Mouse (Mus musculus): Measurements from ENCODE around the gene Clasp1. TPM values are rescaled to one million over a fixed set of nuclear protein-coding genes. Genes with fewer than 3 reads are reported as not detected.

The Clasp1 gene
- polyA plus RNA-seq, 1 experiment = 37.9 TPM

DNA sequence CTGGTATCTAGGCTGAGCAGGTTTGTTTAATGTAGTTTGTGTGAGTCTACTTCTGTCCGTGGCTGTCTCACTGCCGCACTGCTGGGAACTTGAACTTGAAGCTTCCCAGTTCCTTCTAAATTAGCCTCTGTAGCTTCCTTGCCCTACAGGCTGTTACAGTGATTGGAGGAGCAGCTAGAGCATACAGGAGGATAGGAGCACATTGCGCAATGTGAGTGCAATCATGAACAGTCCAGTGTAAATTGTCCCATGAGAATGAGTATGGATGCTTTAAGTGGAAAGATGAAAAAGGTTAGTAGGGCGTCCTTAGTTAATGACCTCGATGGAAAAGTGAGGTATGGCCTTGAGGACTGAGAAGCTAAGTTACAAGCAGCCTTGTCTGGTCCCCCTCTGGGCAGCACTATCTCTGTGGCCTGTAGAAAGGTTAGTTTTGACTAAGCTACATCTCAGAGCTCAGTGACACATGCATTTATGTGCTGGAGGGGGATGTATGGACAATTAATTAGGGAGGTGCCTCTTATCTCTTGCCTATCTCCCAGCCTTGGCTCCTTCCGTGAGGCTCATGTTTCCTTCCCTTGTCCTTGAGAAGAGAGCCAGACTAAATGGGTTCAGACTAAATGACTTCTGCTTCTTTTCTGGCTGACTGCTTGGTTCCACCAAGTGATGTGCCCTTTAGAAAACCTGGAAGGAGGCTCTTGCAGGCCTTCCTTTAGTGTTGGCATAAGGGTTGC, 39.7 kb downstream of the Clasp1 start:
- TF ChIP-seq GATA1 (IDR thresholded peaks at IDR 0.05; ENCODE audit: low read length) = no peak

DNA sequence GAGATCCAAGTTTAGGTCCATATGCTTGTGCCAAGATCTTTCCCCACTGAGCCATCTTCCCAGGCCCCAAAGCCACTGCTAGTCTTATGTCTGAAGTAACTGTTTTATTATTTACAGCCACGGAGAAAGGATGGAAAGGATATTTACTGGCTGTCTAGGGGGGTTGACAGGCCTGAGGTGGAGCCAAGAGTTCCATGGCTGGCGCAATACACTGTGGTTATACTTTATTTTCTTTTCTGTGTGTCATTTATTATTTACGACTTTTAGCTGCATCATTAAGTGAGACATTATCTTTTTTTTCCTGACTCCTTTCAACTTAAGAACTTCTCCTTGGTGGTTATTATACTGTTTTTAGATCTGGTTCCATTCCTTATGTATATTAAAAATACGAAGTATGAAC, 42.7 kb downstream of the Clasp1 start:
- no peak for TF ChIP-seq GATA1 (IDR thresholded peaks at IDR 0.05; ENCODE audit: low read length)

- TF ChIP-seq GATA1 (IDR thresholded peaks at IDR 0.05; ENCODE audit: low read length) = no peak
These were observed 46.2 kb downstream of the Clasp1 start for GRCm38 (mm10) chr1:118435001-118435473.

- TF ChIP-seq GATA1 (IDR thresholded peaks at IDR 0.05; ENCODE audit: low read length) = no peak
These were observed 49.0 kb downstream of the Clasp1 start for GRCm38 (mm10) chr1:118437856-118438255.

DNA sequence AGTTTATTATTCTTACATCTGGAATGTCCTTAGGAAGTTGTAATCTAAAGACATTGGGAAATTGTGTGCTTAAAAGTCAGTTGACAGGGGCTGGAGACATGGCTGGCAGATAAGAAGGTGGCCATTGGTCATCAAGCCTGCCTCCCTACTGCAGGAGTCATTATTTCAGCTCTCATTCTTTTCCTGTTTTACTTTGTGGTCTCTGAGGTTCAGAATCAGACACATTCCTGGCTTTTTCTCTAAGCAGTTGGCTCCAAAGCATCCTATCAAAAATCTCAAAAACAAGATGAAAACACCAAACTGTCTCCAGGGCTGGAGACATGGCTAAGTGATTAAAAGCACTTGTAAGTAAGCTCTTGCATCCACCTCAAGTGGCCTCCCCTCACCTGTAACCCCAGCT, 49.5 kb downstream of the Clasp1 start:
- no peak for TF ChIP-seq GATA1 (IDR thresholded peaks at IDR 0.05; ENCODE audit: low read length)

DNA sequence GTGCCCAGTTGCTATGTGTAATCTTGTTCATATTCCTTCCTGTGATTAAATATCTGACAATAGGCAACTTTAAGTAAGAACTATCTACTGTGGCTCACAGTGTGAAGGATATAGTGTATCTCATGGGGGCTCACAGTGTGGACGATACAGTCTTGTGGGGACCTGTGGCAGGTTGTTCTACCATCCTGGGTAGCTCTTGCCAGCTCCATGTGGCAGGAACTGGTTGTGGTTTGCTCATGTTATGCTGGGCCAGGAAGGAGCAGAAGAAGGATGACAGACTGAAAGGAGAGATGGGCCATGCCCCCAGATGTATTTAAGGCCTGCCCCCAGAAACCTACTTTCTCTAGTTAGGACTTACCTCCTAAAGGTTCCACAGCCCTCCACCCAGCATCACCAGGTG, 51.7 kb downstream of the Clasp1 start:
- no peak for TF ChIP-seq GATA1 (IDR thresholded peaks at IDR 0.05; ENCODE audit: low read length)

DNA sequence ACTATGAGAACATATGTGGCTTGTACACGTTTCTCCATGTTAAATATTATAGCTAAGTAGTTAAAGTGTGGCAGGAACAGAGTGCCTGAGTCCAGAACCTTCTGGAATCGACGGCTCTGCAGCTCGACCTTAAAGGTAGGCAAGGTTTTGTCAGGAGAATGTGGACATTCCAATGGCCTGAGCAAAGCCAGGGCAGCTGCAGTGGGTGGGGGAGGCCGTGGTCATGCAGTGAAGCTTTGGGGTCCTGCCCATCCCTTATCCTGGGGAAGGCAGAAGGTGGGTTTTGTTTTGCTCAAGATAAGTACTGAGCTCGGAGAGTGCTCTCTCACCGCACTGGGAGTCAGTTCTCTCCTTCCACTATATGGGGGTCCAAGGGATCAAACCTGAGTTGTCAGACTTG, 55.6 kb downstream of the Clasp1 start:
- no peak for TF ChIP-seq GATA1 (IDR thresholded peaks at IDR 0.05; ENCODE audit: low read length)

DNA sequence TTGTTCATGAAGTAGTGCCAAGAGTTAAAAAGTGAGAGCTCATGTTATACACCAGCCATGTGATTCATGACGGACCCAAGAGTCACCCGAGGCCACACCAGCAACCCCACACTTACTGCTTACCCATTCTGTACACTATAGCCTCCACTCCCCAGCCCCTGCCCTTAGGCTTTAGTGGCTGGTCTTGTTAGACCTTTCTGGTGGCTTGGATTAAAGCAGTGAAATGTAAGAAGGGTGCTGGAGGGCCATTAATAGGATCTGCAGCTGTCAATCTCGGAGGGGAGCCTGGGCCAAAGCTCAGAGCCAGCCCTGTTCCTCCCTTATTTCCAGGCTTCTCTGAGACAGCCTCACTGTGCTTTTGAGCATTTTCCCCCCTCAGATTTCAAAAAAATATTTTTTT, 56.1 kb downstream of the Clasp1 start:
- no peak for TF ChIP-seq GATA1 (IDR thresholded peaks at IDR 0.05; ENCODE audit: low read length)

- no peak for TF ChIP-seq GATA1 (IDR thresholded peaks at IDR 0.05; ENCODE audit: low read length)
These were observed 56.6 kb downstream of the Clasp1 start for GRCm38 (mm10) chr1:118445441-118445840.

DNA sequence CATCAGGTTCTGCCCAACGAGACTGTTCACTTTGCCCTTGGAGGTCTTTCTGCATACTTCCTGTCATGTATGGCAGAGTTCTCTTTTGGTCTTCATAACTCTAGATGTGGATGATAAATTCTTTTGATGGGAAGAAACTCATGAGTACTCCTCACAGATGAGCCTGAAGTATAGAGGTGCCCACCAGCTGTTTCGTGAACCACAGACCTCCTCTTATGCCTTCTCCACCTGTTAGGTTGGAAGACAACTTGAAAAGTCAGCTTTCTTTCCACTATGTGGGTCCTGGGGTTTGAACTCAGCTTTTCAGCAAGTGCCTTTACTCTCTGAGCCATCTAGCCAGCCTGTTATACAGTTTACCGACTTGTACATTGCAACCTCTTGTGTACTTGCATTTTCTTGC, 57.1 kb downstream of the Clasp1 start:
- no peak for TF ChIP-seq GATA1 (IDR thresholded peaks at IDR 0.05; ENCODE audit: low read length)

- no peak for TF ChIP-seq GATA1 (IDR thresholded peaks at IDR 0.05; ENCODE audit: low read length)
These were observed 58.3 kb downstream of the Clasp1 start for GRCm38 (mm10) chr1:118447131-118447530.

DNA sequence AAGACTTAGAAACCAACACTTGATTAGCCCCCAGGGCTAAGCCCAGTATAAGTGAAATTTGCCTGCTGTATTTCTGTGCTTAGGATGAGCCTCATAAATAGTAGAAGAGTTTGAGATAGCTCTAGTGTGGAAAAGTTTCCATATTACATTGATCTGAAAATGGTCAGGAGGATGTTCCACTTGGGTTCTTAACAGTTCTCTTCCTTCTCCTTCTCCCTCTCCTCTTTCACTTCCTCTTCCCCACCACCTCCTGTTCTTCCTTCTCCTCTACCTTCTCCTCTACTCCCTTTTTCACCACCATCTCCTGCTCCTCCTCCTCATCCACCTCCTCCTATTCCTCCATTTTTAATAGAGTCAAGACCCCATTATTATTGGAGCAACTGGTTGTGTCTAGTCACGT, 59.4 kb downstream of the Clasp1 start:
- no peak for TF ChIP-seq GATA1 (IDR thresholded peaks at IDR 0.05; ENCODE audit: low read length)

- no peak for TF ChIP-seq GATA1 (IDR thresholded peaks at IDR 0.05; ENCODE audit: low read length)
These were observed 62.1 kb downstream of the Clasp1 start for GRCm38 (mm10) chr1:118450891-118451450.

GRCm38 (mm10) chr1:118453577-118453976, 64.7 kb downstream of the Clasp1 start:
- TF ChIP-seq GATA1 (IDR thresholded peaks at IDR 0.05; ENCODE audit: low read length) = no peak

DNA sequence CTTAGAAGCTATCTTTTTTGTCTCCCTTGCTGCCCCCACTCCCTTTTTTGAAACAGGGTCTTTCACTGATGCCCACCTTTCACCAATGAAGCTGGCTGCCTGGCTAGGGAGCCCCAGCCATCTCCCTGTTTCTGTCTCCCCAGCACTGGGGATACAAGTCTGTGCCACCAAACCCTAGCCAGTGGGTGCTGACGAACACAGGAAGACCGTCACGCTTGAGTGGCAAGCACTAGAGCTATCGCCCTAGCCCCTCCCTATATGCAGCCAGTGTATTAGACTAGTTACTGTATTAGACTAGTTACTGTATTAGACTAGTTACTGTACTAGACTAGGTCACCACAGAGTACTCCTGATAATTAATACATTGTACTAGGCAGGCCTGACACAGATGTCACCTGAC, 66.0 kb downstream of the Clasp1 start:
- TF ChIP-seq GATA1 (IDR thresholded peaks at IDR 0.05; ENCODE audit: low read length) = no peak

- no peak for TF ChIP-seq GATA1 (IDR thresholded peaks at IDR 0.05; ENCODE audit: low read length)
These were observed 68.5 kb downstream of the Clasp1 start for GRCm38 (mm10) chr1:118457256-118457882.

DNA sequence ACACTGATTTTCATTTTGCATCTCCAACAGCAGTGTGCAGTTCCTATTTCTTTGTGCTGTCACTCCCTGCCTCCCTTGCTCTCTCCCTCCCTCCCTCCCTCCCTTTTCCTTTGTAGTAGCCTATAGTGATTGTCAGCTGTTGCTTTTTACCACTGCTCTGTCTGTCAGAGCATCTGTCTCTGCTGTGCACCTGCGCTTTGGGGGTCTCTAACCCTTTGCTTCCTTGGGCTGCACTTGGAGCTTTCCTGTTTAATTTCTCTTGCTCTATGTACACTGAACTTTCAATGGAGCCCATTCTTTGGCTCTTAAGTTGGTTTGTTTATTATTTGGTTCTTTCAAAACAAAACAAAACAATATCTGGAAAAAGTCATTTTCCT, 69.0 kb downstream of the Clasp1 start:
- TF ChIP-seq GATA1 (IDR thresholded peaks at IDR 0.05; ENCODE audit: low read length) = no peak
